Mouse (Mus musculus) hindbrain, embryonic 16.5 days (tissue): ENCODE measurements around the gene Cd320. TPM values are rescaled to one million over a fixed set of nuclear protein-coding genes. Genes with fewer than 3 reads are reported as not detected.

Experiments
- microRNA-seq: library from miRNA; unstranded; fragments of <30 nt; microRNA quantifications from one replicate; pipeline ENCODE4, GENCODE M21; 2017
- polyA plus RNA-seq: library from polyadenylated mRNA; unstranded; fragments of >200 nt; fragmentation: Nextera tagmentation; extraction: Ambion mirVana; gene quantifications from 2 replicates; pipeline ENCODE4 v1.2.1, GENCODE M21; 2015

Gene Cd320
- polyA plus RNA-seq, 1 experiment from 2014 or later = 59.8 TPM

Small RNA genes within 50 kb of the gene (microRNA-seq; reads per million reads assigned to microRNA genes)
- gene Gm27740 = not detected

Other genes with a start within 250 kb of the Cd320 start
- gene Zfp414, start 214.0 kb upstream of the Cd320 start, polyA plus RNA-seq = 50.9 and 71.0 TPM in 2 replicates
- 0.15 and 0.51 TPM in 2 replicates for gene Pram1, start 205.0 kb upstream of the Cd320 start, polyA plus RNA-seq
- gene Hnrnpm, start 156.2 kb upstream of the Cd320 start, polyA plus RNA-seq = 161 and 194 TPM in 2 replicates
- gene March2, start 124.4 kb upstream of the Cd320 start, polyA plus RNA-seq = 82.2 and 84.1 TPM in 2 replicates
- gene Rab11b, start 82.6 kb upstream of the Cd320 start, polyA plus RNA-seq = 481 and 517 TPM in 2 replicates
- gene Angptl4, start 61.3 kb upstream of the Cd320 start, polyA plus RNA-seq = 26.6 and 29.0 TPM in 2 replicates
- gene Kank3, start 32.6 kb upstream of the Cd320 start, polyA plus RNA-seq = 45.8 and 46.6 TPM in 2 replicates
- 392 and 410 TPM in 2 replicates for gene Rps28, start 18.5 kb upstream of the Cd320 start, polyA plus RNA-seq
- 464 and 517 TPM in 2 replicates for gene Ndufa7, start 18.5 kb upstream of the Cd320 start, polyA plus RNA-seq
- not detected in 2 replicates for gene Gm7029, start 30.7 kb downstream of the Cd320 start, polyA plus RNA-seq
- gene Kifc1, start 47.6 kb downstream of the Cd320 start, polyA plus RNA-seq = 2.5 and 2.6 TPM in 2 replicates
- gene Platr17, start 62.0 kb downstream of the Cd320 start, polyA plus RNA-seq = 0.20 and 0.46 TPM in 2 replicates
- 52.0 and 53.7 TPM in 2 replicates for gene Daxx, start 66.3 kb downstream of the Cd320 start, polyA plus RNA-seq
- 29.2 and 32.6 TPM in 2 replicates for gene Tapbp, start 72.8 kb downstream of the Cd320 start, polyA plus RNA-seq
- gene Zbtb22, start 72.8 kb downstream of the Cd320 start, polyA plus RNA-seq = 16.2 and 17.2 TPM in 2 replicates
- gene Rgl2, start 86.5 kb downstream of the Cd320 start, polyA plus RNA-seq = 52.7 and 58.8 TPM in 2 replicates
- gene Pfdn6, start 97.3 kb downstream of the Cd320 start, polyA plus RNA-seq = 183 and 189 TPM in 2 replicates
- 20.7 and 23.5 TPM in 2 replicates for gene Wdr46, start 97.6 kb downstream of the Cd320 start, polyA plus RNA-seq
- 13.3 and 16.1 TPM in 2 replicates for gene B3galt4, start 108.4 kb downstream of the Cd320 start, polyA plus RNA-seq
- gene Vps52, start 112.7 kb downstream of the Cd320 start, polyA plus RNA-seq = 75.4 and 80.7 TPM in 2 replicates
- 695 and 697 TPM in 2 replicates for gene Rps18, start 112.9 kb downstream of the Cd320 start, polyA plus RNA-seq
- gene H2-K1, start 157.3 kb downstream of the Cd320 start, polyA plus RNA-seq = 16.6 and 18.8 TPM in 2 replicates
- gene Ring1, start 181.6 kb downstream of the Cd320 start, polyA plus RNA-seq = 17.3 and 18.5 TPM in 2 replicates
- 69.5 and 74.1 TPM in 2 replicates for gene H2-Ke6, start 185.0 kb downstream of the Cd320 start, polyA plus RNA-seq
- gene Slc39a7, start 188.6 kb downstream of the Cd320 start, polyA plus RNA-seq = 180 and 186 TPM in 2 replicates
- 53.3 and 54.1 TPM in 2 replicates for gene Rxrb, start 188.7 kb downstream of the Cd320 start, polyA plus RNA-seq
- gene Col11a2, start 196.3 kb downstream of the Cd320 start, polyA plus RNA-seq = 4.7 and 6.7 TPM in 2 replicates
- 0.14 TPM in 1 of 2 replicates, not detected in the other for gene H2-Oa, start 249.2 kb downstream of the Cd320 start, polyA plus RNA-seq